Mouse (Mus musculus): Measurements from ENCODE around the gene Gm29427.

DNA sequence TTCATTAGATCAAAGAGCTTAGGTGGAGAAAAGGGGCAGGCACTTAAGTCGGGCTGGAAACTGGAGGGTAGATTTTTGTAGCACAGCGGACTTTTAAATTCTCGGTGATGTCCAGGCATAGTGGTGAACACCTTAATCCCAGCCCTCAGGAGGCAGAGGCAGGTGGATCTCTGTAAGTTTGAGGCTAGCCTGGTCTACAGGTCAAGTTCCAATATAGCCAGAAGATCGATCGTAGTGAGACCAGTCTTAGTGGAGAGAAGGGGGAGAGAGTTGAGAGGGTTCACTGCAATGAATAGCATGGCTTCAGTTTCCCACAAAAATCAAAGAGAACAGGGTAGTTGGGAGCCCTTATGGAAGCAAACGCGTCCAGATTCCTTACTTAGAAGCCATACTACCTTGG, 22.3 kb upstream of the Gm29427 start:
- TF ChIP-seq GATA1 (IDR thresholded peaks at IDR 0.05; ENCODE audit: borderline replicate concordance, low read length) (no peak), FLI1 (IDR thresholded peaks at IDR 0.05; ENCODE audit: low read length) (no peak)

All from megakaryocyte, embryonic 14.5 days (primary cell).